Mouse (Mus musculus): ENCODE data around the gene Kdsr. TPM values are rescaled to one million over a fixed set of nuclear protein-coding genes. Genes with fewer than 3 reads are reported as not detected.
"Not testable (repeated sequence)": the region's sequence is repeated elsewhere in the genome, so short reads cannot be mapped to it uniquely, and the experiment has no call there.

The Kdsr gene
- total RNA-seq, 1 experiment from 2014 or later = 47.9 TPM

GRCm38 (mm10) chr1:106740735-106741134, 18.8 kb downstream of the Kdsr start:
- ATAC-seq (replicated peaks; ENCODE audit: low read depth, poor library complexity, severe bottlenecking) = no peak

GRCm38 (mm10) chr1:106739810-106740209, 19.7 kb downstream of the Kdsr start:
- ATAC-seq (replicated peaks; ENCODE audit: low read depth, poor library complexity, severe bottlenecking) = no peak

DNA sequence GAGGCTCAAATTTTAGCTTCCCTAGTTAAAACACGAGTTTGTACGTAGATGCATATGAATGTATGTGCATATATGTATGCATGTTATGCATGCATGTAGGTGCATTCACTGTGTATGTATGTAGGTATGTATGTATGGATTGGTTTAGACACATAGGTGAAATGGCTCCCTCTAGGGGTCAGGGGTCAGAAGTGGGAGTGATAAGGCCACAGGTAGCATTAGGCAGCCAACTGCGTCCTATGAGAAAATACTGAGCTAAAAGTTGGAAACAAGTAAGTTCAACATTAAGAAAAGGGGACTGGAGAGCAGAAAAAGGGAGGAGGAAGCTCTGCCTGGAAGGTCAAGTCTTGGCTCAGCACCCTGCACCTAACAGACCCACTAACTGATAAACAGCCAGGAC, 21.4 kb downstream of the Kdsr start:
- ATAC-seq (replicated peaks; ENCODE audit: low read depth, poor library complexity, severe bottlenecking) = peak; percentile 73

DNA sequence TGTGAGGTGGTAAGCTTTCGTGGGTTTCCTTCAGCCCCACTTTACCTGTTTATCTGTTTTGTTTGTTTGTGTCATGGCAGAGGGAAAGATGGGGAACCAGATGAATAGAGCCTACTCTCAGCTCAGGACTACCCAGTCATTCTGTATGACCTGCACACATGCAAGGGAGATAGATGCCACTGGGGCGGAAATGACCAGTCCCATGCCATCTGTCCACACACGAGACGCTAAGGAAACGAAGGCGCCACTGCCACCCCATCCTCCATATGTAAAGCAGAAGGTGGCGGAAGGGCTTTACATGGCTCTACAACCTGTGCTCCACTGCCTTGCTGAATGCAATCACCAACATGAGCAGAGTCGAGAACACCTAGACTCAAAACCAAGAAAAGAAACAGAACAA, 23.3 kb downstream of the Kdsr start:
- no peak for ATAC-seq (replicated peaks; ENCODE audit: low read depth, poor library complexity, severe bottlenecking)

- peak; percentile 81 for ATAC-seq (replicated peaks; ENCODE audit: low read depth, poor library complexity, severe bottlenecking)
These were observed 23.9 kb downstream of the Kdsr start for GRCm38 (mm10) chr1:106735586-106735985.

DNA sequence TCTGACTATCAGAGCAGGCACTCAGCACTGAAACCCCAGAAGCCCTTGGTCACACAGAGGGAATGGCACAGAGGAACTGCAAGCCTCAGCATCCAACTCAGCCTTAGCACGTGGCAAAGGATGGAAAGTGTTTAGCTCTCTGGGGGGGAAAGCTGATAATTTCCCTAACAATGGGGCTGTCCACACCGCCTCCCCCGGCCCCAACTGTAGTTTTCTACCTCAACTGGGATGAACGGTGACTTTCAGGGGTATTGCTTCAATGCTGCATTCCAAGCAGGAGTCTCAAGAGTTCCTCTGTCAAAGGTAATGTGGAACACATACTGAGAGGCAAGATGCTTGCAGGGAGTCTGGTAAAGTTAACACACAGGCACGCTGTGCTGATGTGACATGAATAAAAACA, 37.5 kb downstream of the Kdsr start:
- no peak for ATAC-seq (replicated peaks; ENCODE audit: low read depth, poor library complexity, severe bottlenecking)

- ATAC-seq (replicated peaks; ENCODE audit: low read depth, poor library complexity, severe bottlenecking) = not testable (repeated sequence)
These were observed 41.8 kb downstream of the Kdsr start for GRCm38 (mm10) chr1:106717736-106718135.

DNA sequence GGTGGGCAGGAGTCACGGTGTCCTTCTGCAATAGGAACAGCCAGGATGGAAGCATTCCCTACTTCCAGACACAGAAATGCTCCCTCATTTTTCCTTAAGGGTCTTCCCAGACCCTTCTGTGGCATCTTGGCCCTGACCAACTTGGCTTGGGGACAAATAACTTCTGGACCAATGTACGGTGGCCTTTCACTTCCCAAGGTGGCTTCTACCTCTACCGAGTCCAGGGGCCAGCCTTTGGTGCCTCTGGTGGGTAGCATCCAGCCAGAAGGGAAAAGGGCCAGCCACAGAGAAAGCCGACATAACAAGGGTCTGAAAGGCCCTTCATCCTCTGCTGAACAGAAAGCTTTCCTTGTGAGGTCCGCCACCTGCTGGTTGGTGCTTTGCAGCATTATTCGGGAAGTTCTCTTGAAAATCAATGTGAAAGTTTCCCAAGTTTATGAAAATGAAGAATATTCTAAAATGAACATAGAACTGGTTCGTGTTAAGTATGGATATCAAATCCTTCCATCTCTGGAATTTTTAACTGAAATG, 42.4 kb downstream of the Kdsr start:
- ATAC-seq (replicated peaks; ENCODE audit: low read depth, poor library complexity, severe bottlenecking) = peak; percentile 33; the same call in 1 of the 2 replicates

DNA sequence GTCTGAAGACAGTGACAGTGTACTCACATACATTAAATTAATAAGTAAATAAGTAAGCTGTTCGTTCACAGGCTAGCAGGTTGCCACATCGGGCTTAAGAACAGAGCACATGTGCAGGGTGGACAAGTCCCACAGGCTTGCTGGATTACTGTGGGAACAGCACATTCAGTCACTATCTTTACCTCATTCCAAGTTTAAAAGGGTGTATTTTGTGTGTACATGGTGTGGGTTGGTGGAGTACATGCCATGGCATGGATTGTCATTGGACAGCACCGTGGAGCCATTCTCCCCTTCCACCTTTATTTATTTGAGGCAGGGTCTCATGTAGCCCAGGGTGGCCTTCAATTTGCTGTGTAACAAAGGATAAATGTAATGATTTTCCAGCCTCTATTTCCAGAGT, 43.4 kb downstream of the Kdsr start:
- ATAC-seq (replicated peaks; ENCODE audit: low read depth, poor library complexity, severe bottlenecking) = no peak

DNA sequence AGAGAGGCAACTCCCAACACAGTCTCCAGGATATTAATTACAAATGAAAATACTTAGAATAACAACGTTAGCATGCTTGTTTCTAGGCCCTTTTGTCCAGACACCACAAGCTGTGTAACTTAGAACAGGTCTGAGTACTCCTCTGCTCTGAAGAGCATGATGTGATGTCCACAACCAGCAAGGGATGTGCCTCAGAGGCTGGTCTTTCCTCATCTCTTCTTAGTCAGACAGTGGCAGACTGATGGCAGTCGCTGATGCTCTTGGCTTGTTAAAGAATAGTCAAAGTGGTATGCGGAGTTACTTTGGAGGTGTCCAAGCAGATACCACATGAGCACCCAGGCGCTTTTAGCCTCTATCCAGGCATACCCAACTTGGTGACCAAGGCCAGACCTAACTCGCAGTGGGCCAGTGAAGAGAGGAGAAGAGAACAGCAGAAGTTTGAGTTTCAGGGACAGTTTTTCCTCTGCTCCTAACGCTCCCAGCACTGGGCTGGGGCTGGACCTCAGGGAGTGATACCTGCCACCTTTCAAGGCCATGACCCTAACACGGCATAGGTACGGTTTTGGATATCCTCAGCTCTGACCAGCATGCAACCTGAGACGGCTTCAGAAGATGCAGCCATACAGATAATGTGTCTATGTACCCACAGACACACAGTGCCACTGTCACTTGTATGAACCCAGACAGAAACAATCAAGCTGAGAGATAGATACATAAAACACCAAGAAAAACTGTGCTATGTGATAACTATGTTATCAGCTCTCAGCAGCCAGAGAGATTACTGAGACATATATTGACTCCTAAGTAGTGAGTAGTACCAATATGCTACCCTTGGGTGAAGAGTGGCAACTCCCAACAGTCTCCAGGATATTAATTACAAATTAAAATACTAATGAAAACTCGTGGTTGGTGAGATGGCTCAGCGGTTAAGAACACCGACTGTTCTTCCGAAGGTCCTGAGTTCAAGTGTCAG, 44.1 kb downstream of the Kdsr start:
- no peak for ATAC-seq (replicated peaks; ENCODE audit: low read depth, poor library complexity, severe bottlenecking)

DNA sequence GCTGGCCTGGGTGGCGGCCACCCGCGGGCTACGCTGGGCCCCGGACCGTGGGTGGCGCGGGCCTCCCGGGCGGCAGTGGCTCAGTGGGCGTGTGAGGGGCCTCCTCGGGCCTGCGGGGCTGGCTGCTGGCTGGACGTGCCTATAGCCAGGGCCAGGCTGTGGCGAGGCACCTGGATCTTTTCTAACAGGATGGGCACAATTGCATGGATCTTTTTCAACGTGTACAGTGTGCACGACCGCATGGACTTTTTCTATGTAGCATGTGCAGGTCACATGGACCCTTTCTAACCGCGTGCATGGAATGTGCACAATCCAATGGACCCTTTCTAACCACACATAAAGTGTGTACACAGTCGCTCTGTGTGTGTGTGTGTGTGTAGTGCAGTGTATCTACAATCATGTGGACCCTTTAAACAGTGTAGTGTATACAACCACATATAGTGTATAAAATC, 45.0 kb downstream of the Kdsr start:
- peak; percentile 4 for ATAC-seq (replicated peaks; ENCODE audit: low read depth, poor library complexity, severe bottlenecking)

DNA sequence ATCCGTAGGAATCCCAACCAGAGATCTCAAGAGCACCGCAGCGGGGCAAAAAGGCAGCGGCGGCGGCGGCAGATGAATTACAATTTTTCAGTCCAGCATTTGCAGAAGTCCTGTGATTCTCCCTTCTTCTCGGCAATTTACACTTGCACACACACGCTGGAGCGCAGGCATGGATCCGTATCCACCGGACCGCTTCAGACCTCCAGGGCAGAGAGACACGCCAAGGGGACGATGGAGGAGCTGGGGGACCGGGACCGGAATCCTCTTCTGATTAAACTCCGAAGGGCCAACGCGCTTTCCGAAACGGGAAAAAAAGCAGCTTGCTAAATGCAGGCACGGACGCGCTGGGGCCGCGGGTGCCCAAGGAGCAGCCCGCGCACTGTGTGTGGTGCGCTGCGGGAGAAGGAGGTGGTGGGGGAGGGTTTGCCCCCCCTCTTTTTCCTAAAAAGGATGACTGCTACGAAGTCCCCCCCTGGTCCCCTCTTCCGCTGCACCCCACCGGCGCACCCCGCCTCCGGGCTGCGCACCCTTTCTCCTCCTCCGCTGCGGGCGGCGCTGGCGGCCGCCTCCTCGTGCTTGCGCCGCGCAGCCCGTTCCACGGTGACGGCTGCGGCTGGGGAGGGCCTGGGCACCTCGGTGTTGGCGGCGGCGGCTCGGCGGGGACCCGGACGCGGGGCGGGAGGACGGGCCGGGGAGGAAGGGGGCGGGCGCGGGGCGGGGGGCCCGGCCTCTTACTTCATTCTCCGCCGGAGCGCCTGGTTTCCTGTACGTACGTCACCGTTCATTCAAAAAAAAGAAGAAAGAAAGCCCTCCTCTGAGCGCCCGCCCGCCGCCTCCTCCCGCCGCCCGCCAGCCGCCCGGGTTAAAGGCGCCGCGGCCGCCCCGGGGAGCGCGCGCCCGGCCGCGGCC, 45.7 kb downstream of the Kdsr start, which contains the start of gene Bcl2:
Gene Bcl2 (minus strand): TSS at position 654 of the 909 bp plus-strand sequence.
- peak; percentile 39 for ATAC-seq (replicated peaks; ENCODE audit: low read depth, poor library complexity, severe bottlenecking)

DNA sequence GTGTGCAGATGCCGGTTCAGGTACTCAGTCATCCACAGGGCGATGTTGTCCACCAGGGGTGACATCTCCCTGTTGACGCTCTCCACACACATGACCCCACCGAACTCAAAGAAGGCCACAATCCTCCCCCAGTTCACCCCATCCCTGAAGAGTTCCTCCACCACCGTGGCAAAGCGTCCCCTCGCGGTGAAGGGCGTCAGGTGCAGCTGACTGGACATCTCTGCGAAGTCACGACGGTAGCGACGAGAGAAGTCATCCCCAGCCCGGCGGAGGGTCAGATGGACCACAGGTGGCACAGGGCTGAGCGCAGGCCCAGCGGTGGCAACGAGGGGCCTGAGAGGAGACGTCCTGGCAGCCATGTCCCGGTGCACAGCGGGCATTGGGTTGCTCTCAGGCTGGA, 47.2 kb downstream of the Kdsr start:
- ATAC-seq (replicated peaks; ENCODE audit: low read depth, poor library complexity, severe bottlenecking) = peak; percentile 45

- ATAC-seq (replicated peaks; ENCODE audit: low read depth, poor library complexity, severe bottlenecking) = no peak
These were observed 48.0 kb downstream of the Kdsr start for GRCm38 (mm10) chr1:106711356-106712125.

GRCm38 (mm10) chr1:106710202-106710601, 49.3 kb downstream of the Kdsr start:
- ATAC-seq (replicated peaks; ENCODE audit: low read depth, poor library complexity, severe bottlenecking) = no peak

GRCm38 (mm10) chr1:106707036-106707880, 52.3 kb downstream of the Kdsr start:
- no peak for ATAC-seq (replicated peaks; ENCODE audit: low read depth, poor library complexity, severe bottlenecking)

DNA sequence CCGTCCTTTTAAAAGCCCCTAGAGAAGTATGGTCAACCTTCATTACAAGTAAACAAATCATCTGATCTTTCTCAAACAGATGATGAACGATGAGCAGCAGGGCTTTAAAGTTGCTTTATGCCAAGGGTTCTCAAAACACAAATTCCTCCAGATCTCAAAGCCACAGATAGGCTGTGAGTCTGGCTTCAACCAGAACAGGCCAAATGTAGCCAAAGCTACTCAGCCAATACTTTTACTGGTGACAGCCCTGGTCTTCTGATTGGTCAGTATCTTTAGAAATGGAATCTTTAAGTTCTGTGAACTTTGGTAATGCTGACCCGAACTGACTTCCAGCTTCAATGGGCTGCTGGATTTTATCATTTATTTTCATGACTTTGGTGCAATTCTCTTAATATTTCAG, 56.3 kb downstream of the Kdsr start:
- no peak for ATAC-seq (replicated peaks; ENCODE audit: low read depth, poor library complexity, severe bottlenecking)

- no peak for ATAC-seq (replicated peaks; ENCODE audit: low read depth, poor library complexity, severe bottlenecking)
These were observed 56.9 kb downstream of the Kdsr start for GRCm38 (mm10) chr1:106702471-106703175.

Data from common myeloid progenitor, adult 5-6 weeks (primary cell).